Mouse (Mus musculus): ENCODE data around the gene Wdhd1. TPM values are rescaled to one million over a fixed set of nuclear protein-coding genes. Genes with fewer than 3 reads are reported as not detected.
"Not testable (repeated sequence)": the region's sequence is repeated elsewhere in the genome, so short reads cannot be mapped to it uniquely, and the experiment has no call there.

The Wdhd1 gene
- 8.5 and 10.7 TPM in 2 replicates for total RNA-seq (2014; rRNA removed)
- 9.4 and 9.7 TPM in 2 replicates for polyA plus RNA-seq (2015; fragmentation: Nextera tagmentation; extraction: Ambion mirVana)

GRCm38 (mm10) chr14:47276637-47277393 lies at the start of gene Wdhd1, which contains the start of gene Socs4:
Wdhd1 (minus strand) TSS chr14:47276857.
Socs4 (plus strand) TSS chr14:47276931.
- H3K27me3 ChIP-seq (ENCODE audit: insufficient read depth, low read length), result no peaks in the 10 kb centered on the region
- TF ChIP-seq CTCF (IDR thresholded peaks at IDR 0.05; ENCODE audit: low read depth), result no peak; the same call in 1 of the 2 replicates
- ATAC-seq (peak; percentile 98), DNase-seq (ENCODE audit: low spot score) (peak; percentile 97)
- peak within 1 kb of the TSS; percentile 83 for H3K9ac ChIP-seq (replicated peaks; ENCODE audit: low read length)
- no peaks in the 10 kb centered on the region for H3K4me1 ChIP-seq (ENCODE audit: insufficient read depth, low read length)
- H3K9me3 ChIP-seq (ENCODE audit: low read length), result no peaks in the 10 kb centered on the region
- 2% methylated on average over 74 of the region's 77 CpGs for WGBS
- H3K27ac ChIP-seq, result peak within 1 kb of the TSS; percentile 95
- H3K4me3 ChIP-seq (ENCODE audit: low read length), result peak within 1 kb of the TSS; percentile 95
- H3K36me3 ChIP-seq (ENCODE audit: insufficient read depth, low read length), result no peaks in the 10 kb centered on the region
- H3K4me2 ChIP-seq (ENCODE audit: low read depth, low read length), result peak within 1 kb of the TSS; percentile 56

- H3K27me3 ChIP-seq (ENCODE audit: insufficient read depth, low read length), result no peaks in the 10 kb centered on the region
- no peaks in the 10 kb centered on the region for H3K4me1 ChIP-seq (ENCODE audit: insufficient read depth, low read length)
- no peaks in the 10 kb centered on the region for H3K9me3 ChIP-seq (ENCODE audit: low read length)
- no peaks in the 10 kb centered on the region for H3K36me3 ChIP-seq (ENCODE audit: insufficient read depth, low read length)
- no peak overlapping the region for H3K4me2 ChIP-seq (ENCODE audit: low read depth, low read length)
- H3K27ac ChIP-seq, result no peak overlapping the region
- H3K9ac ChIP-seq (replicated peaks; ENCODE audit: low read length), result no peak overlapping the region
- 78% methylated on average over 9 of the region's 9 CpGs for WGBS
- no peak overlapping the region for H3K4me3 ChIP-seq (ENCODE audit: low read length)
- ATAC-seq (no peak), DNase-seq (ENCODE audit: low spot score) (no peak)
- TF ChIP-seq CTCF (IDR thresholded peaks at IDR 0.05; ENCODE audit: low read depth), result no peak
Observed at GRCm38 (mm10) chr14:47325965-47326761, 49.5 kb upstream of the Wdhd1 start.

DNA sequence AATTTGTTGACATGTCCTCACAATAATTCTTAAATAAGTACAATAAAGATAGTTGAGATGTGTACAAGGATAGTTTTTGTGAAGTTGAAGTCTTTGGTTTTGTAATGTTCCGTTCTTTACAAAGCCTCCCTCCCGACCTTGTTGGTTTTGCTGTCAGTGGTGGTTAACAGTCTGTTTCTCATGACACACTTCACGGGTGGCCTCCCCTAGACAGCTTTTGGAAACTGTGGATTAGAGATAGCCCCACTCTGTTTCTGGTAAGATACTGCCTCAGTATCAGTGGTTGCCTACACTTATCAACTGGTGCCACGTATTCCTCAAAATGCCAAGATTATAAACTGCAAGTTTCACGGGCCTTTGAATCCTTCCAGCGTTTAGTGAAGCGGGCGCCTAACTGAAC lies 44.9 kb upstream of the Wdhd1 start:
- not testable (repeated sequence) for H3K4me2 ChIP-seq (ENCODE audit: low read depth, low read length); H3K27me3 ChIP-seq (ENCODE audit: insufficient read depth, low read length); H3K4me3 ChIP-seq (ENCODE audit: low read length); H3K4me1 ChIP-seq (ENCODE audit: insufficient read depth, low read length); ATAC-seq; H3K36me3 ChIP-seq (ENCODE audit: insufficient read depth, low read length); H3K9ac ChIP-seq (replicated peaks; ENCODE audit: low read length); H3K9me3 ChIP-seq (ENCODE audit: low read length); DNase-seq (ENCODE audit: low spot score); H3K27ac ChIP-seq
- 95% methylated on average over 6 of the region's 8 CpGs for WGBS

- Histone ChIP-seq H3K4me2 (ENCODE audit: low read depth, low read length) (no peak overlapping the region), H3K27ac (no peak overlapping the region), H3K9ac (replicated peaks; ENCODE audit: low read length) (no peak overlapping the region), H3K36me3 (ENCODE audit: insufficient read depth, low read length) (no peaks in the 10 kb centered on the region), H3K9me3 (ENCODE audit: low read length) (no peaks in the 10 kb centered on the region), H3K4me3 (ENCODE audit: low read length) (no peak overlapping the region), H3K27me3 (ENCODE audit: insufficient read depth, low read length) (no peaks in the 10 kb centered on the region), H3K4me1 (ENCODE audit: insufficient read depth, low read length) (no peaks in the 10 kb centered on the region)
- ATAC-seq (no peak), DNase-seq (ENCODE audit: low spot score) (no peak)
- 93% methylated on average over 5 of the region's 5 CpGs for WGBS
- no peak for TF ChIP-seq CTCF (IDR thresholded peaks at IDR 0.05; ENCODE audit: low read depth)
Observed at GRCm38 (mm10) chr14:47319362-47319761, 42.7 kb upstream of the Wdhd1 start.

GRCm38 (mm10) chr14:47310342-47311181 lies 33.9 kb upstream of the Wdhd1 start:
- Histone ChIP-seq H3K4me3 (ENCODE audit: low read length) (no peak overlapping the region), H3K4me1 (ENCODE audit: insufficient read depth, low read length) (no peaks in the 10 kb centered on the region), H3K9ac (replicated peaks; ENCODE audit: low read length) (no peak overlapping the region), H3K4me2 (ENCODE audit: low read depth, low read length) (no peak overlapping the region), H3K27ac (no peak overlapping the region), H3K36me3 (ENCODE audit: insufficient read depth, low read length) (peaks cover 28% of the 10 kb centered on the region), H3K9me3 (ENCODE audit: low read length) (no peaks in the 10 kb centered on the region), H3K27me3 (ENCODE audit: insufficient read depth, low read length) (no peaks in the 10 kb centered on the region)
- no peak for DNase-seq (ENCODE audit: low spot score)
- no peak for TF ChIP-seq CTCF (IDR thresholded peaks at IDR 0.05; ENCODE audit: low read depth)
- 88% methylated on average over 18 of the region's 18 CpGs for WGBS
- ATAC-seq, result peak; percentile 29; the same call in 1 of the 2 replicates

GRCm38 (mm10) chr14:47309061-47309460 lies 32.4 kb upstream of the Wdhd1 start:
- DNase-seq (ENCODE audit: low spot score) (no peak), ATAC-seq (no peak)
- no peaks in the 10 kb centered on the region for H3K9me3 ChIP-seq (ENCODE audit: low read length)

More at GRCm38 (mm10) chr14:47309061-47309460, 32.4 kb upstream of the Wdhd1 start:
- Histone ChIP-seq H3K4me3 (ENCODE audit: low read length) (no peak overlapping the region), H3K4me2 (ENCODE audit: low read depth, low read length) (no peak overlapping the region), H3K9ac (replicated peaks; ENCODE audit: low read length) (no peak overlapping the region), H3K4me1 (ENCODE audit: insufficient read depth, low read length) (no peaks in the 10 kb centered on the region), H3K36me3 (ENCODE audit: insufficient read depth, low read length) (peaks cover 26% of the 10 kb centered on the region), H3K27me3 (ENCODE audit: insufficient read depth, low read length) (no peaks in the 10 kb centered on the region), H3K27ac (no peak overlapping the region)
- 96% methylated on average over 1 of the region's 1 CpGs for WGBS
- no peak for TF ChIP-seq CTCF (IDR thresholded peaks at IDR 0.05; ENCODE audit: low read depth)

All from hindbrain, postnatal 0 days (tissue).